7 mouse cellular contexts compared by ENCODE assay signal in genomic region chr6:60646983-60647617, GRCm38 (mm10).
DNase-seq lines count a peak whose midpoint lies in the region; TF ChIP-seq lines count a peak whose summit lies in the region.
"Not testable (repeated sequence)": the region's sequence is repeated elsewhere in the genome, so short reads cannot be mapped to it uniquely, and the experiment has no call there.

No protein-coding gene starts in this region.

- DNase-seq in A20 (ENCODE audit: low read depth, low spot score) (peak; percentile 2), ES-CJ7 (ENCODE audit: low read depth, low spot score) (peak; percentile 93), ES-E14 (ENCODE audit: low read depth, low spot score) (peak; percentile 55), R1 (ENCODE audit: low read depth, low spot score) (peak; percentile 92), WW6 (ENCODE audit: low read depth, low spot score) (peak; percentile 31), ZHBTc4 (ENCODE audit: low read depth, low spot score) (peak; percentile 93)

- H3K27ac ChIP-seq in ES-Bruce4 (ENCODE audit: insufficient read depth, low read length) (peak overlapping the region; percentile 74), ES-E14 (ENCODE audit: insufficient read depth, low read depth, low read length, poor library complexity, severe bottlenecking) (peak overlapping the region; percentile 81)

- H3K9ac ChIP-seq in ES-Bruce4 (ENCODE audit: low read depth, poor library complexity, severe bottlenecking); ES-E14 (ENCODE audit: insufficient read depth, low read depth, low read length, poor library complexity, severe bottlenecking): not testable (repeated sequence)

- not testable (repeated sequence) for H3K4me1 ChIP-seq in ES-Bruce4 (ENCODE audit: control insufficient read depth, insufficient read depth, low read length)
- H3K4me1 ChIP-seq in ES-E14 (ENCODE audit: control insufficient read depth in 2 of 2, insufficient read depth in 2 of 2, low read length in 2 of 2, poor library complexity in 1 of 2) = peaks cover 5 to 12% of the 10 kb centered on the region in 2 experiments

- H3K4me3 ChIP-seq in ES-Bruce4 (ENCODE audit: low read depth, low read length); ES-E14 (ENCODE audit: insufficient read depth in 1 of 2, low read depth in 1 of 2, low read length in 2 of 2, poor library complexity in 1 of 2, severe bottlenecking in 1 of 2): not testable (repeated sequence)

- not testable (repeated sequence) for H3K27me3 ChIP-seq in ES-Bruce4 (ENCODE audit: control insufficient read depth, insufficient read depth, low read length, poor library complexity, severe bottlenecking)

- H3K36me3 ChIP-seq in ES-Bruce4 (ENCODE audit: control insufficient read depth, insufficient read depth, low read length, poor library complexity, severe bottlenecking); ES-E14 (ENCODE audit: control insufficient read depth, insufficient read depth, low read length, poor library complexity, severe bottlenecking): not testable (repeated sequence)

- TF ChIP-seq CTCF in ES-Bruce4 (IDR thresholded peaks at IDR 0.05; ENCODE audit: low read depth, low read length) = not testable (repeated sequence)

- H3K9me3 ChIP-seq in ES-Bruce4 (replicated peaks; ENCODE audit: control insufficient read depth, insufficient read depth, low read length, poor library complexity, severe bottlenecking); ES-E14 (ENCODE audit: control insufficient read depth, insufficient read depth, low read depth, low read length): not testable (repeated sequence)

- in situ Hi-C loops in ES-E14 (cut with MboI; ENCODE audit: low sequenced_read_pairs in 2 of 2, unreplicated experiment in 2 of 2) = not testable (repeated sequence)

- TF ChIP-seq POLR2A in ES-Bruce4 (IDR thresholded peaks at IDR 0.05; ENCODE audit: insufficient read depth, low read length) = not testable (repeated sequence)

- not testable (repeated sequence) for TF ChIP-seq EP300 in ES-Bruce4 (IDR thresholded peaks at IDR 0.05; ENCODE audit: insufficient read depth, low read depth, low read length)

TF ChIP-seq in ES-E14, 5 proteins besides CTCF, POLR2A, EP300 and RAD21:
- TF ChIP-seq CHD2 (IDR thresholded peaks at IDR 0.05; ENCODE audit: low read depth, low read length) = peak; percentile 18; the same call in 1 of the 2 replicates

Comparison
In these comparisons a context has a peak if more than half of its experiments do, and no peak if none do; other contexts are left out.
1. DNase-seq: peak in every context shown above with its lines; median percentile 93 in ES-CJ7; 93 in ZHBTc4; 92 in R1; 55 in ES-E14; 31 in WW6; 2 in A20.